Mouse (Mus musculus) C2C12 (cell line): ENCODE measurements around the gene Scn1b.

Experiments used
- CEBPB ChIP-seq: IDR thresholded peaks from one replicate; pipeline ENCODE4 v1.6.1; 2011; ENCODE audit warnings: low read depth, mild to moderate bottlenecking, control low read depth, moderate library complexity
- CTCF ChIP-seq: IDR thresholded peaks from one replicate; pipeline ENCODE4 v1.5.1; 2011; ENCODE audit not compliant: control insufficient read depth, insufficient read depth, insufficient read length
- FOSL1 ChIP-seq: IDR thresholded peaks from one replicate; pipeline ENCODE4 v1.8.0; 2011; ENCODE audit warnings: mild to moderate bottlenecking, low read length; ENCODE audit not compliant: poor library complexity, insufficient read depth, severe bottlenecking
- MAX ChIP-seq: IDR thresholded peaks from one replicate; pipeline ENCODE4 v1.6.1; 2011; ENCODE audit warnings: mild to moderate bottlenecking, control low read depth
- MYOD1 ChIP-seq: IDR thresholded peaks from one replicate; pipeline ENCODE4 v1.6.1; 2011; ENCODE audit warnings: low read depth; ENCODE audit not compliant: control insufficient read depth, insufficient read length
- MYOG ChIP-seq: IDR thresholded peaks from one replicate; pipeline ENCODE4 v1.6.1; 2011; ENCODE audit not compliant: control insufficient read depth, insufficient read length; ENCODE audit errors: extremely low read depth
- USF1 ChIP-seq: IDR thresholded peaks from one replicate; pipeline ENCODE4 v1.6.1; 2011; ENCODE audit warnings: low read depth, mild to moderate bottlenecking, control low read depth, moderate library complexity

GRCm38 (mm10) chr7:31135717-31136116 is 8.9 kb upstream of the Scn1b start:
- TF ChIP-seq CTCF (no peak), MYOD1 (no peak), CEBPB (no peak), MAX (no peak), MYOG (no peak), USF1 (no peak), FOSL1 (no peak)
